ENCODE assay signal across 19 mouse cellular contexts in the genomic region with DNA sequence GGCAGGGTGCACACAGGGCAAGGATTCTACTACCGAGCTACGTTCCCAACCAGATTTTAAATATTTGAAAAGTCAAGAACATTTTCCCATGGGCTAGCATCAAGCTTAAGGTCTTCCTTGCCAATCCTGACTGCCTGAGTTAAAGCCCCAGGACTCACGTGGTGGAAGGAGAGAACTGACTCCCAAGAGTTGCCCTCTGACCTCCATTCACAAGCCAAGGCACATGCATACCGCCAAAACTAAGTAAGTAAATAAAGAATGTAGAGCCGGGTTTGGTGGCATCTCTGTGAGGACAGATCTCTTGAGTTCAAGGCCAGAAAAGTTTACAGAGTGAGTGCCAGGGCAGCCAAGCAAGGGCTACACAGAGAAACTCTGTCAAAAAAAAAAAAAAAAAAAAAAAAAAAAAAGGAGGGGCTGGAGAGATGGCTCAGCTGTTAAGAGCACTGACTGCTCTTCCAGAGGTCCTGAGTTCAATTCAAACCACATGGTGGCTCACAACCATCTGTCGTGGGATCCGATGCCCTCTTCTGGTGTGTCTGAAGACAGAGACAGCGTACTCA. TPM values are rescaled to one million over a fixed set of nuclear protein-coding genes. Genes with fewer than 3 reads are reported as not detected.
"Had no signal": no experiment of that assay in that cellular context is flagged by ENCODE, and none has a peak within 500 bp of the region (broad histone marks: within the 10 kb centered on the region; RNA-seq: fewer than 3 reads in every experiment).

No protein-coding gene starts in this region.

RNA-seq across cellular contexts. Expression of a gene that starts 3.3 kb away (rescaled TPM):
- total RNA-seq: layer of hippocampus, adult 18-20 months; layer of hippocampus, postnatal 25 days; left cerebral cortex, adult 18-20 months; left cerebral cortex, postnatal 25 days; megakaryocyte, adult 5-6 weeks; monocyte, adult 5-6 weeks; neutrophil, adult 5-6 weeks had no signal
- polyA plus RNA-seq: kidney, embryonic 16.5 days; limb, embryonic 10.5 days; limb, embryonic 13.5 days; liver, embryonic 13.5 days; liver, embryonic 16.5 days; lung, adult 2 months; macrophage; myocyte; neural tube, embryonic 13.5 days; spleen, adult 2 months; testis, adult 2 months; urinary bladder, adult 2 months had no signal

RNA-seq across cellular contexts. Expression of a gene that starts 25.0 kb away (rescaled TPM):
- total RNA-seq: megakaryocyte, adult 5-6 weeks; monocyte, adult 5-6 weeks had no signal
- polyA plus RNA-seq: macrophage had no signal
